Mouse (Mus musculus) ES-E14 (cell line): ENCODE measurements at regions not wholly inside any gene's neighbourhood (a gene's known extent, or its start where the extent isn't known, plus 50 kb on each side); places are given as distances from the start of the nearest gene placed in this dataset.

ENCODE experiments used
- DNase-seq: peaks from one replicate; pipeline ENCODE4 v3.0.0-alpha.2; 2013; ENCODE audit warnings: low read depth, low spot score
- H3K27ac ChIP-seq: 2 replicates; pipeline ENCODE4 v1.5.1; 2012; ENCODE audit warnings: low read depth, mild to moderate bottlenecking, low read length, moderate library complexity, mixed read lengths; ENCODE audit not compliant: poor library complexity, insufficient read depth, severe bottlenecking
- H3K36me3 ChIP-seq: 2 replicates; pipeline ENCODE4 v1.6.1; 2012; ENCODE audit warnings: mild to moderate bottlenecking, low read length, moderate library complexity, mixed read lengths; ENCODE audit not compliant: control insufficient read depth, poor library complexity, insufficient read depth, severe bottlenecking
- H3K4me1 ChIP-seq, 2 experiments: fragments of 150-350 bp in 1 of 2; sonication (generic) in 1 of 2; 2 replicates each; pipeline ENCODE4 v1.6.1; 2012; ENCODE audit warnings: low read length in 2 of 2, mild to moderate bottlenecking in 1 of 2, mixed read lengths in 1 of 2; ENCODE audit not compliant: control insufficient read depth in 2 of 2, insufficient read depth in 2 of 2, poor library complexity in 1 of 2
- H3K4me3 ChIP-seq, 2 experiments: fragments of 150-350 bp in 1 of 2; sonication (generic) in 1 of 2; 2 replicates each; pipeline ENCODE4 v1.5.1; 2012; ENCODE audit warnings: low read length in 2 of 2, low read depth in 1 of 2, mild to moderate bottlenecking in 1 of 2, mixed read lengths in 1 of 2; ENCODE audit not compliant: insufficient read depth in 1 of 2, poor library complexity in 1 of 2, severe bottlenecking in 1 of 2
- H3K9ac ChIP-seq: 2 replicates; pipeline ENCODE4 v1.6.1; 2012; ENCODE audit warnings: low read depth, mild to moderate bottlenecking, low read length, mixed read lengths; ENCODE audit not compliant: poor library complexity, insufficient read depth, severe bottlenecking
- H3K9me3 ChIP-seq: fragments of 150-350 bp; sonication (generic); 2 replicates; pipeline ENCODE4 v1.6.1; 2012; ENCODE audit warnings: low read depth, mild to moderate bottlenecking, low read length; ENCODE audit not compliant: control insufficient read depth, insufficient read depth
- CHD2 ChIP-seq: IDR thresholded peaks from 2 replicates; pipeline ENCODE4 v1.6.1; 2014; ENCODE audit warnings: mild to moderate bottlenecking, low read depth, low read length, inconsistent platforms
- HCFC1 ChIP-seq: IDR thresholded peaks from 2 replicates; pipeline ENCODE4 v1.6.1; 2012; ENCODE audit warnings: low read length, inconsistent platforms, borderline replicate concordance; ENCODE audit not compliant: insufficient read depth
- MAFK ChIP-seq: IDR thresholded peaks from 2 replicates; pipeline ENCODE4 v1.6.1; 2014; ENCODE audit warnings: mild to moderate bottlenecking, low read depth, low read length, inconsistent platforms; ENCODE audit not compliant: insufficient read depth
- ZC3H11A ChIP-seq: IDR thresholded peaks from 2 replicates; pipeline ENCODE4 v1.6.1; 2012; ENCODE audit warnings: low read depth, mild to moderate bottlenecking, inconsistent platforms, low read length, borderline replicate concordance
- ZNF384 ChIP-seq: IDR thresholded peaks from 2 replicates; pipeline ENCODE4 v1.6.1; 2012; ENCODE audit warnings: low read depth, low read length, inconsistent platforms
- in situ Hi-C, 2 experiments: fragments of 600-800 bp; cut with MboI; formaldehyde crosslinking; loops; one replicate each; pipeline ENCODE4 v1.15.1; 2025; ENCODE audit warnings: low sequenced_read_pairs in 2 of 2, inconsistent platforms in 1 of 2; ENCODE audit not compliant: unreplicated experiment in 2 of 2

- no peak overlapping the region for H3K4me3 ChIP-seq
- in situ Hi-C loops = no loop called here
- H3K9ac ChIP-seq = no peak overlapping the region
- peak; percentile 59 for DNase-seq
- no peaks in the 10 kb centered on the region for H3K9me3 ChIP-seq
- H3K36me3 ChIP-seq = no peaks in the 10 kb centered on the region
- TF ChIP-seq ZC3H11A = no peak
- no peak for TF ChIP-seq CHD2
- TF ChIP-seq ZNF384 = no peak
- TF ChIP-seq HCFC1 = no peak
- TF ChIP-seq MAFK = no peak
- 0 out of 4 replicates have a peak, but pooled peaks cover 0 to 2% of the 10 kb centered on the region in 2 experiments for H3K4me1 ChIP-seq
- no peak overlapping the region for H3K27ac ChIP-seq
These were observed 460.7 kb downstream of the Tns1 start for GRCm38 (mm10) chr1:73663546-73663945.

- H3K4me3 ChIP-seq = no peak overlapping the region
- no peak overlapping the region for H3K27ac ChIP-seq
- no peaks in the 10 kb centered on the region for H3K9me3 ChIP-seq
- in situ Hi-C loops = no loop called here
- H3K36me3 ChIP-seq = no peaks in the 10 kb centered on the region
- no peak for TF ChIP-seq CHD2
- no peak for TF ChIP-seq HCFC1
- H3K9ac ChIP-seq = no peak overlapping the region
- H3K4me1 ChIP-seq = 0 out of 4 replicates have a peak, but pooled peaks cover 0 to 5% of the 10 kb centered on the region in 2 experiments
- no peak for DNase-seq
These were observed 479.2 kb downstream of the Tns1 start for GRCm38 (mm10) chr1:73645011-73645410.

GRCm38 (mm10) chr1:73644394-73644793, 479.9 kb downstream of the Tns1 start:
- Histone ChIP-seq H3K9me3 (no peaks in the 10 kb centered on the region), H3K4me3 (no peak overlapping the region), H3K9ac (no peak overlapping the region), H3K27ac (no peak overlapping the region), H3K36me3 (no peaks in the 10 kb centered on the region), H3K4me1 (0 out of 4 replicates have a peak, but pooled peaks cover 0 to 5% of the 10 kb centered on the region in 2 experiments)
- TF ChIP-seq ZNF384 (no peak), HCFC1 (no peak), MAFK (no peak)
- in situ Hi-C loops = no loop called here
- no peak for DNase-seq

GRCm38 (mm10) chr1:73643431-73643830, 480.8 kb downstream of the Tns1 start:
- Histone ChIP-seq H3K4me1 (0 out of 4 replicates have a peak, but pooled peaks cover 0 to 5% of the 10 kb centered on the region in 2 experiments), H3K9ac (no peak overlapping the region), H3K4me3 (no peak overlapping the region), H3K36me3 (no peaks in the 10 kb centered on the region), H3K27ac (no peak overlapping the region), H3K9me3 (no peaks in the 10 kb centered on the region)
- in situ Hi-C loops = no loop called here
- DNase-seq = no peak
- TF ChIP-seq CHD2 (no peak), MAFK (no peak), ZNF384 (no peak), ZC3H11A (no peak), HCFC1 (no peak)

GRCm38 (mm10) chr1:73642691-73643109, 481.5 kb downstream of the Tns1 start:
- no peak for DNase-seq
- 0 out of 4 replicates have a peak, but pooled peaks cover 0 to 5% of the 10 kb centered on the region in 2 experiments for H3K4me1 ChIP-seq
- no peak overlapping the region for H3K27ac ChIP-seq

More at GRCm38 (mm10) chr1:73642691-73643109, 481.5 kb downstream of the Tns1 start:
- H3K9me3 ChIP-seq = no peaks in the 10 kb centered on the region
- TF ChIP-seq CHD2 (no peak), ZC3H11A (no peak), HCFC1 (no peak), ZNF384 (no peak), MAFK (no peak)
- no peaks in the 10 kb centered on the region for H3K36me3 ChIP-seq
- no peak overlapping the region for H3K4me3 ChIP-seq
- in situ Hi-C loops = no loop called here
- no peak overlapping the region for H3K9ac ChIP-seq
